Mouse (Mus musculus) heart, postnatal 0 days (tissue): ENCODE results near the gene Tanc1. TPM values are rescaled to one million over a fixed set of nuclear protein-coding genes. Genes with fewer than 3 reads are reported as not detected.

Experiments
- ATAC-seq: fragments of 200-750 bp; cut with Nextera tagmentation; 2 replicates; pipeline ENCODE4 v1.8.0; 2017; ENCODE audit warnings: low read depth, moderate number of reproducible peaks, moderate library complexity; ENCODE audit not compliant: insufficient read depth
- DNase-seq: peaks from one replicate; pipeline ENCODE4 v3.0.0-alpha.2; 2016; ENCODE audit warnings: low spot score
- H3K27ac ChIP-seq: fragments of 300-500 bp; sonication (generic); 2 replicates; pipeline ENCODE4 v1.5.1; 2014; ENCODE audit warnings: low read depth, mild to moderate bottlenecking
- H3K27me3 ChIP-seq: fragments of 300-500 bp; sonication (generic); 2 replicates; pipeline ENCODE4 v1.6.1; 2014; ENCODE audit warnings: low read length, mixed read lengths; ENCODE audit not compliant: control insufficient read depth, insufficient read depth
- H3K36me3 ChIP-seq: fragments of 300-500 bp; sonication (generic); replicated peaks from 2 replicates; pipeline ENCODE4 v1.6.1; 2014; ENCODE audit warnings: low read length, mixed read lengths; ENCODE audit not compliant: control insufficient read depth, insufficient read depth
- H3K4me1 ChIP-seq: fragments of 300-500 bp; sonication (generic); 2 replicates; pipeline ENCODE4 v1.6.1; 2014; ENCODE audit warnings: antibody characterized with exemption; ENCODE audit not compliant: control insufficient read depth, insufficient read depth
- H3K4me2 ChIP-seq: fragments of 300-500 bp; sonication (generic); 2 replicates; pipeline ENCODE4 v1.6.1; 2014; ENCODE audit warnings: low read depth, mild to moderate bottlenecking, low read length, moderate library complexity
- H3K4me3 ChIP-seq: fragments of 300-500 bp; sonication (generic); 2 replicates; pipeline ENCODE4 v1.5.1; 2014; ENCODE audit warnings: low read depth, low read length
- H3K9ac ChIP-seq: fragments of 300-500 bp; sonication (generic); replicated peaks from 2 replicates; pipeline ENCODE4 v1.6.1; 2014; ENCODE audit warnings: low read depth, low read length, mixed read lengths
- H3K9me3 ChIP-seq: fragments of 300-500 bp; sonication (generic); replicated peaks from 2 replicates; pipeline ENCODE4 v1.6.1; 2016; ENCODE audit warnings: low read length; ENCODE audit not compliant: control insufficient read depth
- CTCF ChIP-seq: IDR thresholded peaks from 2 replicates; pipeline ENCODE4 v1.5.1; 2016; ENCODE audit warnings: antibody characterized with exemption, control low read depth, low read depth
- EP300 ChIP-seq: IDR thresholded peaks from 2 replicates; pipeline ENCODE4 v1.6.1; 2016; ENCODE audit warnings: antibody characterized with exemption, low read depth
- WGBS: fragments of 180-500 bp; shearing (Covaris S2); extraction: QIAGEN DNeasy Blood & Tissue Kit; methylation state at CpG from one replicate; pipeline ENCODE4 v1.1.7; 2014; 5-methylcytosine and 5-hydroxymethylcytosine counted together
- polyA plus RNA-seq: library from polyadenylated mRNA; unstranded; fragments of >200 nt; fragmentation: Nextera tagmentation; extraction: Ambion mirVana; gene quantifications from 2 replicates; pipeline ENCODE4 v1.2.1, GENCODE M21; 2015
- total RNA-seq: library from RNA; depleted of rRNA; stranded (reverse); fragments of >200 nt; gene quantifications from 2 replicates; pipeline ENCODE4 v1.2.3, GENCODE M21; 2014; ENCODE audit warnings: low replicate concordance; rRNA removed

Tanc1 gene
- total and polyA plus RNA-seq, 2 experiments from 2014 or later = 12.3 to 21.9 TPM

DNA sequence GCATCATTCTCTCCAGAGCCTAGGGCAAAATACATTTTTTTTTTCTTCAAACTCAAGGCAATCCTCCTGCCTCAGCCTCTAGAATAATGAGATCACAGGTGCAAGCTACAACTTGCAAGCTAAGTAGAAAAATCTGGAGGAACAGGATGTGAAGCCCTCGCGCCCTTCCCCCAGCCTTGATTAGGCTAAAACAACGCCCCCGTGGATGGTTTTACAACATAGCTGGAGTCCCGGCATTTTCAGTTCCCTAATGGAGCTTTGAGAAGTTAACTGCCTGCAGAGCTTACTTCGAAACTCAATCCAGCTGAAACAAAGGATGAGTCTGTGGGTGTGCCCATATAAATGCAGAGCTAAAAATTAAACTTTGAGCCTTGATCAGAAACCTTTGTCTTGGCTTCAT lies 277.9 kb downstream of the Tanc1 start:
- Histone ChIP-seq H3K4me2 (no peak overlapping the region), H3K9ac (no peak overlapping the region), H3K27ac (no peak overlapping the region), H3K4me3 (no peak overlapping the region), H3K9me3 (no peaks in the 10 kb centered on the region), H3K36me3 (0 out of 2 replicates have a peak, but pooled peaks cover 10% of the 10 kb centered on the region), H3K4me1 (no peaks in the 10 kb centered on the region), H3K27me3 (no peaks in the 10 kb centered on the region)
- WGBS = 82% methylated on average over 6 of the region's 6 CpGs
- DNase-seq (no peak), ATAC-seq (no peak)
- TF ChIP-seq EP300 = no peak
- TF ChIP-seq CTCF = no peak

Other genes with a start within 250 kb of the Tanc1 start
- gene Dapl1, start 127.4 kb upstream of the Tanc1 start, total RNA-seq = not detected in 2 replicates
- 1.2 and 1.9 TPM in 2 replicates for gene Dapl1, start 127.4 kb upstream of the Tanc1 start, polyA plus RNA-seq